Mouse (Mus musculus) liver, embryonic 12.5 days (tissue): ENCODE results near the gene Klf5. TPM values are rescaled to one million over a fixed set of nuclear protein-coding genes. Genes with fewer than 3 reads are reported as not detected.

Experiments
- ATAC-seq: fragments of 200-750 bp; cut with Nextera tagmentation; 2 replicates; pipeline ENCODE4 v1.8.0; 2017; ENCODE audit warnings: moderate number of reproducible peaks, mild to moderate bottlenecking, moderate library complexity
- H3K27ac ChIP-seq: fragments of 300-500 bp; sonication (generic); 2 replicates; pipeline ENCODE4 v1.5.1; 2016; ENCODE audit warnings: mild to moderate bottlenecking
- H3K27me3 ChIP-seq: fragments of 300-500 bp; sonication (generic); replicated peaks from 2 replicates; pipeline ENCODE4 v1.6.1; 2016; ENCODE audit warnings: mild to moderate bottlenecking, moderate library complexity
- H3K36me3 ChIP-seq: fragments of 300-500 bp; sonication (generic); 2 replicates; pipeline ENCODE4 v1.6.1; 2016; ENCODE audit warnings: mild to moderate bottlenecking, moderate library complexity
- H3K4me1 ChIP-seq: fragments of 300-500 bp; sonication (generic); 2 replicates; pipeline ENCODE4 v1.6.1; 2016
- H3K4me2 ChIP-seq: fragments of 300-500 bp; sonication (generic); 2 replicates; pipeline ENCODE4 v1.6.1; 2016; ENCODE audit warnings: mild to moderate bottlenecking, moderate library complexity
- H3K4me3 ChIP-seq: fragments of 300-500 bp; sonication (generic); 2 replicates; pipeline ENCODE4 v1.5.1; 2016; ENCODE audit warnings: mild to moderate bottlenecking, moderate library complexity
- H3K9ac ChIP-seq: fragments of 300-500 bp; sonication (generic); 2 replicates; pipeline ENCODE4 v1.6.1; 2016; ENCODE audit warnings: mild to moderate bottlenecking, moderate library complexity
- H3K9me3 ChIP-seq: fragments of 300-500 bp; sonication (generic); replicated peaks from 2 replicates; pipeline ENCODE4 v1.6.1; 2016; ENCODE audit warnings: mild to moderate bottlenecking, moderate library complexity
- WGBS: fragments of 180-500 bp; shearing (Covaris S2); methylation state at CpG from one replicate; pipeline ENCODE4 v1.1.7; 2016; ENCODE audit not compliant: insufficient replicate concordance; 5-methylcytosine and 5-hydroxymethylcytosine counted together
- polyA plus RNA-seq: library from polyadenylated mRNA; unstranded; fragments of >200 nt; fragmentation: Nextera tagmentation; extraction: Ambion mirVana; gene quantifications from 2 replicates; pipeline ENCODE4 v1.2.1, GENCODE M21; 2016

The Klf5 gene
- polyA plus RNA-seq, 1 experiment from 2014 or later, result 1.2 TPM

- Histone ChIP-seq H3K9ac (no peak overlapping the region), H3K4me1 (no peaks in the 10 kb centered on the region), H3K9me3 (no peaks in the 10 kb centered on the region), H3K27me3 (no peaks in the 10 kb centered on the region), H3K27ac (no peak overlapping the region), H3K36me3 (no peaks in the 10 kb centered on the region), H3K4me2 (no peak overlapping the region), H3K4me3 (no peak overlapping the region)
- ATAC-seq, result no peak
- WGBS, result 65% methylated on average over 2 of the region's 2 CpGs
These were observed 55.6 kb downstream of the Klf5 start for GRCm38 (mm10) chr14:99354046-99354445.

GRCm38 (mm10) chr14:99354761-99355609 lies 56.5 kb downstream of the Klf5 start:
- no peak overlapping the region for H3K4me2 ChIP-seq
- H3K9me3 ChIP-seq, result no peaks in the 10 kb centered on the region
- H3K36me3 ChIP-seq, result no peaks in the 10 kb centered on the region
- WGBS, result 70% methylated on average over 10 of the region's 10 CpGs
- no peak overlapping the region for H3K9ac ChIP-seq
- H3K27me3 ChIP-seq, result no peaks in the 10 kb centered on the region
- no peaks in the 10 kb centered on the region for H3K4me1 ChIP-seq
- H3K27ac ChIP-seq, result no peak overlapping the region
- no peak overlapping the region for H3K4me3 ChIP-seq
- no peak for ATAC-seq

- Histone ChIP-seq H3K4me3 (no peak overlapping the region), H3K36me3 (no peaks in the 10 kb centered on the region), H3K27me3 (no peaks in the 10 kb centered on the region), H3K9ac (no peak overlapping the region), H3K9me3 (no peaks in the 10 kb centered on the region), H3K4me1 (no peaks in the 10 kb centered on the region), H3K4me2 (no peak overlapping the region), H3K27ac (no peak overlapping the region)
- WGBS, result 52% methylated on average over 1 of the region's 1 CpGs
- no peak for ATAC-seq
These were observed 57.0 kb downstream of the Klf5 start for GRCm38 (mm10) chr14:99355610-99355870.

GRCm38 (mm10) chr14:99362956-99363355 lies 64.5 kb downstream of the Klf5 start:
- H3K4me2 ChIP-seq, result no peak overlapping the region
- H3K36me3 ChIP-seq, result no peaks in the 10 kb centered on the region
- H3K9me3 ChIP-seq, result no peaks in the 10 kb centered on the region
- no peak overlapping the region for H3K4me3 ChIP-seq
- no peaks in the 10 kb centered on the region for H3K4me1 ChIP-seq
- no peak for ATAC-seq
- H3K27me3 ChIP-seq, result no peaks in the 10 kb centered on the region
- no peak overlapping the region for H3K27ac ChIP-seq
- 76% methylated on average over 5 of the region's 5 CpGs for WGBS
- H3K9ac ChIP-seq, result no peak overlapping the region

GRCm38 (mm10) chr14:99364007-99364784 lies 65.7 kb downstream of the Klf5 start:
- Histone ChIP-seq H3K27me3 (no peaks in the 10 kb centered on the region), H3K9ac (no peak overlapping the region), H3K4me1 (no peaks in the 10 kb centered on the region), H3K9me3 (no peaks in the 10 kb centered on the region), H3K27ac (no peak overlapping the region), H3K4me2 (no peak overlapping the region), H3K4me3 (no peak overlapping the region), H3K36me3 (no peaks in the 10 kb centered on the region)
- WGBS, result 59% methylated on average over 12 of the region's 12 CpGs
- ATAC-seq, result no peak

Other genes starting within 250 kb of the Klf5 start
- 9.7 and 11.1 TPM in 2 replicates for gene Pibf1, start 199.3 kb upstream of the Klf5 start, polyA plus RNA-seq
- gene Dis3, start 198.9 kb upstream of the Klf5 start, polyA plus RNA-seq, result 32.9 and 33.3 TPM in 2 replicates